Mouse (Mus musculus): ENCODE data around the gene Tmem63a.
"Not testable (repeated sequence)": the region's sequence is repeated elsewhere in the genome, so short reads cannot be mapped to it uniquely, and the experiment has no call there.

Tmem63a gene

DNA sequence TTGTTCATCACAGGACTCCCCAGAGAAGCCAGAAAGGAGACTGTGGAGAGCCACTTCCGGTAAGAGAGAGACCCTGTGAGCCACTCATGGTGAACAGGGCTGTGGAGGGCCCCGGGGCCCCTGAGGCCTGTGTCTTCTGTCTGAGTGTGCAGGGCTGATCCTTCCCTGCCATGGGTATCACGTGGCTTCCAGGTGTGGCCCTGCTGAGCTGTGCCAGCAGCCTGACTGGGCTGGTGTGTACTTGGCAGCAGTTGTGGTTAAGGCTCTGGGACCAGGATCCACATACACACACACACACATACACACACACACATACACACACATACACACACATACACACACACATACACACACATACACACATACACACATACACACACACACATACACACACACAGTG is 15.8 kb downstream of the Tmem63a start:
- in situ Hi-C loops (cut with MseI, MboI) = no loop called here

DNA sequence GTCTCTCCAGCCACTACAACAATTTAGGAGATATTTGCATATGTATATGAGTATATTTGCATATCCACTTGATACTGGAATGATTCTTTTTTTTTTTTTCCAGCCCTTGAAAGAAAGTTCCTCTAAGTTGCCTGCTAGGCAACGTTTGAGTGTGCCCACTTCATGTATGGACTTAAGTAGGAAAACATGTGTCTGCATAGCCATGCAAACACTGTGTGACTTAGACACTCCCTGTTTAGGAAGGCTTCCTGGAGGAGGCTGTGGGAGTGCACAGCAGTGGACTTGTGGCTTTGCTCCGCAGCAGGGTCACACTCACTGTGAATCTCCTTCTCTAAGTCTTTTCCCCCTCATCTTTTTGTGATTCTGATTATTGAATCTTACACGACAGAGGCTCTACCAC is 16.7 kb downstream of the Tmem63a start:
- in situ Hi-C loops (cut with MseI, MboI) = no loop called here

DNA sequence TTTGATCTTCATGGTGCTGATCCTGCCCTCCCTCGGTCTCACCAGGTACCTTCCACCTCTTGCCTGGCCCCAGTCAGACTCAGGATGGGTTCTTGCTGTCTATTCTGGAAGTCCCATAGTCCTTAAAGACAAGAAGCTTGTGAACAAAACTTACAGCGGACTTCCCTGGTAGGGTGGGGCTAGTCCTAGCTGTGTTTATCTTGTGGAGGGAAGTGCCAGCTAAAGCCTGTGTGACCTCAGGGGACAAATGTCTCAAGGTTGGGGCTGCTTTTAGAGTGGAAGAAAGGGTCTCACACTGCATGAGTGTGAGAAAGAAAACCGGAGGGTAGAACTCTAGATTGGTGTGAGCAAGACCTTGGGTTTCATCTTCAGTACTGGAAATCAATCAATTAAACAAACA is 23.6 kb downstream of the Tmem63a start:
- in situ Hi-C loops (cut with MseI, MboI) = no loop called here

DNA sequence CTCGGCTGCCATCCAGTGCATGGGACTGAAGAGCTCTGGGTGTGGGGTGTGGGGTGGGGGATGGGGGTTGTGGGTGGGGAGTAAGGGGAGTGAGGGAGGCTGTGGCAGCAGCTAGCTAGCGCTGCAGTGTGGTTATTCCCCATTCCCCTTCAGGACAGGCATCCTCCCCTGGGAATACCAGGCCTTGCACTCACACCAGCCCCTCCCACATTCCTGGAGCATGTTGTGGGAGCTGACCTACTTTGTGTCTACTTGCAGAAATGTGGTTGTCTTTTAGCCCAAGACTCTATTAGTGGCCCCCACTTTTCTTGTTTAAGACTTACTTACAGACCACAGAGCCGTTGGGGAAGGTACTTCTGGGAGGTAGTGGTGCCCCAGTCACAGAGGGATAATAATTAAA is 24.4 kb downstream of the Tmem63a start:
- in situ Hi-C loops (cut with MseI, MboI) = no loop called here

DNA sequence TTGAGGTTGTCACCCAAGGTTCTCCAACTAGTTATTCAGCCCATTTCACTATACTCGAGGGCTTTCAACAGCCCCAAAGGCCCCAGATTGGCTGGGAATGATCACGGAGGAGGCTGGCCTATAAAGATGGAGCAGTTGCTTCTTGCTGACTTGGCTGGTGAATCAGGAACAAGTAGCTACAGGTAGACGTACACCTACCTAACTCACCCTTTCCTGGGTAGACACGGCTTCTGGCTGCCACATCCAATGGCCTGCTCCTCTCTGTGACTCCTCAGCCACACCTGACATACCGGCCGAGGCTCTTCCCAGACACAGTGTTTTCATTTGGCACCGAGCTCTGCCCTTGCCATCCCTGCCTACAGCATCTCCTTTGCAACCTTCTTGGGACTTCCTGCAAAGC is 25.1 kb downstream of the Tmem63a start:
- in situ Hi-C loops (cut with MseI, MboI) = no loop called here

DNA sequence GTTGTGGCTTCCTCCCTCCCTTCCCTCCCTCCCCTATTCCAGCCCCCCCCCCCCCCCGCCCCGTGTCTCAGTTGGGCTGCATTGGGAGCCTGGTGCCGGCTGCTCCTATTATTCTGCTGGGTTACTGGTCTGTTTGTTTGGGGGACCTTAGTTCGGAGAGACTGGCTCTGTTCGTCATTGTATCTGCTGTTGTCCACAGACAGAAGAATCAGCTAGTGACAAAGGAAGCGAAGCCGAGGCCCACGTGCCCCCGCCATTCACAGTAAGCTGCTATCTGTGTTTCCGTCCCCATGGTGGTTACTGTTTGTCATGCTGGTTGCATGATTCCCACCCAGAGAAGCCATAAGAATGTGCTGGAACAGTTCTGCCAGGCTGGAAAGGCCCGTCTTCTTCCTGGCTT is 30.8 kb downstream of the Tmem63a start:
- in situ Hi-C loops (cut with MseI, MboI) = loop anchor here (10.0 kb wide), 2 partner anchors 68 to 98 kb away; partner anchors contain the start of gene Pycr2 (in 1 of the 2)

DNA sequence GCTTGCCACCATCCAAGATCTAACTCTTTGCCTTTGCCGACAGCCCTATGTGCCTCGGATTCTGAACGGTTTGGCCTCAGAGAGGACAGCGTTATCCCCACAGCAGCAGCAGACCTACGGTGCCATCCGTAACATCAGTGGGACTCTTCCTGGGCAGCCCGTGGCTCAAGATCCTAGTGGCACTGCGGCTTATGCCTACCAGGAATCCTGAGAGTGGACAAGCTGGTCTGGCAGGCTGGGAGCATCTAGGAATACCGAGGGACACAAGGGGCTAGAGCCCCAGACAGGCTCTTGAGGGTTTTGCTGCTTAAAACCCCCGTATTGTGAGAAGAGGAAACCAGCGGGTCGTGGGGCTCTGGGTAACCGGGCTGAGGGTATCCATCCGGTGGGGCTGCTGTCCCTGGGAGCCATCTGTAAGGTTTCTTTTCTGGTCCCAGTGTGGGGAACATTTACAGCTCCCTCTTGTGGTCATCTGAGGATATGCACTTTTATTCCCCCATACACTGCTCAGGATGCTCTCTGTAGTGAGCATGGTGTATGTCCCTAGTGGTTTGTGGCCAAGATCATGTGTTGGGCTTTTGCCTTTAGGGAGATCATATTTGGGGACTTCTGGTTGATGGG is 32.1 kb downstream of the Tmem63a start:
- in situ Hi-C loops (cut with MseI, MboI) = loop anchor here (10.0 kb wide), 2 partner anchors 69 to 99 kb away; partner anchors contain the start of gene Pycr2 (in 1 of the 2)

DNA sequence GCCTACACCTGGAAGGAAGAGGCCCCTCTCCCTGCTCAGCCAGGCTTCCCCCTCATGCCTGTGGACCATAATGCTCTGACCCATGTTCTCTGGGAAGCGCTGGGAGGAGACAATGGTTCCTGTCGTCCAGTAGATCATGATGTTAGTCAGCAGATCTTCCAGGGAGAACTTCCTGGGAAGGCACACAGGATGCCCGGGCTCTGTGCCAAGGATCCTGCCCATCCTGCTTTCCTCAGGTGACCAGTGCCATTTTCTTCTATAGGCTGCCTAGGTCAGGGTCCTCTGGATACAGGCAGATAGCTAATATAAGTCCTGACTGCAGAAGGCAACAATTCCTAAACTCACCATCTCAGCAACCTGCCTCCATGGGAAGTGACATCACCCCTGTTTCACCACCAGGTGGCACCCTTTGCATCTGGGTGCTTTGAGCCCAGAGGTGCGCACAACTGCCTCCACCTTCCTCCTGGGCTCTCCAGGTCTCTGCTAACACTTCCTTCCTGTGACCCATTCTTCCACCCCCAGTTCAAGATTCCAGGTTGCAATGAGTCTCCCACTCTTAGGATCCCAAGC is 34.1 kb downstream of the Tmem63a start:
- in situ Hi-C loops (cut with MseI, MboI) = loop anchor here (10.0 kb wide), 2 partner anchors 71 to 101 kb away; partner anchors contain the start of gene Pycr2 (in 1 of the 2)

DNA sequence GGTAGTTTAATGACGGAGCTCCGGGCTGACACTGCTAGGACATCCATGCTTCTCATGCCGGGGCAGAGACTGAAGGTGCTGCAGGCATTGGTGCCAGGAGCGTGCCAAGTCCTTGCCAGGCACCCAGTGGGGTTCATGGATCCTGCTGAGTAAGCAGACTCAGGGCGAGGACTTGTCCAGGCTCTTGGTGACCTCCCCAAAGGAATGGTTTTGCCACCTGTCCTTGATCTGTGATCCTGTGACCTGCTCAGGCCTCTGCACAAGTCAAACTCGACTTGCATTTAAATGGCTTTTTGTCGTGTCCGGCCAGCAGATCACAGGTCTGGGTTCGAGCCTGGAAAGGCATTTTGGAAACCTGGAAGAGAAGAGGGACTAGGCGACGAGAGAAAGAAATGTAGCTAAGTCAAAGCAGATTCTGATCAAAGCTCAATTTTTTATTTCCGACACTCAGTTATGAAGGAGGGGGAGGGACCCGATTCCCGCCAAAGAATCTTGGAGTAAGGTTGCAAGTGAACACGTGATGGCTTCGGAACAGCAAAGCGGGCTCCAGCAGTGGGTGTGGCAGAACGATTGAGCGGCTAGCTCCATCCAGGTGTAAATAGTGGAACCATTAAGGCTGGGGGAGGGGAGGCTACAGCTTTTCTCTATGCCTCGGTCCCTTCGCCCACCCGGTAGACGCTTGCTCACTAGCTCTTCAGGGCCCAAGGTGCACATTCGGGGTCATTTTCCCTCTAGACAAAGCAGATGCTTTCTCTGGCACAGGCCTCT is 37.5 kb downstream of the Tmem63a start:
- in situ Hi-C loops (cut with MseI, MboI) = loop anchor here (10.0 kb wide), 2 partner anchors 75 to 105 kb away; partner anchors contain the start of gene Pycr2 (in 1 of the 2)

DNA sequence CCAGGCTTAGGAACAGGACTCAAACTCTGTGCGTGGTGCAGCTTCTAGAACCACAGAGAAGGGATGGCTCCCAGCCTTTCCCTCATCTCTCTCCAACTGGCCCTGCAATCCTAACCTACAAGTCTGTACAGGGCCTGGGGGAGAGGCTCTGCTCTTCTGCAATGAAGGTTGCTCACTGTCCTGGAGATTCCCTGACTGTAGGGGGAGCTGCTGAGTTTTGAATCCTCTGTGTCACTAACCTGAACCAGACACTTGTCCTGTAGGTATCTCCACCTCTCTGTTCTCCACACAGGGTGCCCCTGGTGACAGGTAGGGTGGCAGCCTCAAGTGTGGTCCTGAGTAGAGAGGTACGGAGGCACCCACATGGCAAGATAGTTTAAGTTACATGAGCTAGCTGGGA is 38.3 kb downstream of the Tmem63a start:
- in situ Hi-C loops (cut with MseI, MboI) = no loop called here

DNA sequence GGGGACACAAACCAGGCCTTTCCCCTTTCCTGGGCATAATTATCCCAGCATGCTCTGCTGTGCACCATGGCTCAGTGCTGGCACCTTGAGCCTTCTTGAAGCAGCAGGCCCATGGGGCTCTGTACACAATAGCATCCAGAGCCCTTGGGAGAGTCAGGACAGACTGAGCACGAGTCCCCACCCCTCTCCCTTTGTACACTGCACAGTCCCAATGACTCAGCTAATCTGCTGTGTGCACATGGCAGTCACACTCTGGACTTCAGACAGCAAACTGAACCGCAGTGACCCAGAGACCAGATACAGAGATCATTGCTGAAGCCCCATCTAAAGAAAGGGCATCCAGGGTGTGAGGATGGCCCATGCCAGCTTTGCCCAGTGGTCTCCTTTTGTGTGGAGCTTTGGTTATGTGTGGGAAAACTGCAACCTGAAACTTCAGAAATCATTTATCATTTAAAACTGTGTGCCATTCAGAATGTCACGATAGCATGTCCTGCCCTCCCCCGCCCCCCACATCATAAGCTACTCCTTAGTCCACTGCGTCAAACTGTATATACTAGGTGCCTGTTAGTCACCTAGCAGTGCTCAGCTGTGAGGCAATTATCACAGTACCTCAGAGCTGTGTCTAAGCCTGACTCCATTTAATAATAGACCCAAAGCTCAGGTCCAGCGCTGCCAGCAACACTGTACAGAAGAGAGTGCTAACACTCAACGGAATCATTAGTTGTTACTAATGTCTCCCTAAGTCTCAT is 39.3 kb downstream of the Tmem63a start:
- in situ Hi-C loops (cut with MseI, MboI) = not testable (repeated sequence)

DNA sequence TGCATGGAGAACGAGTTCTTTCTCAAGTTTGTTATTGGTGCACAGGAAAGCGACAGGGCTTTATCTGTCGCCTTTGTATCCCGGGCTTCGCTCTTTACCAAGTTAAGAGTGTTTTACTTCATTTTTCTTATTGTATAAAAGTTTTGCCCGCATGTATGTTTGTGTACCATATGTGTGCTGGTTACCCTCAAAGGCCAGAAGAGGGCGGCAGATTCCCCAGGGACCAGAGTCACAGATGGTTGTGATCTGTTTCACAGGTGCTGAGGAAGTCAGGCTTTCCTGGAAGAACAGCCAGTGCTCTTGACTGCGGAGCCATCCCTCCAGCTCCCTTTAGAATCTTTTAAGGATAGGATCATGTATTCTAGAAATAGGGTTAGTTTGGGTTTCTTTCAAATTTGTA is 44.6 kb downstream of the Tmem63a start:
- in situ Hi-C loops (cut with MseI, MboI) = no loop called here

DNA sequence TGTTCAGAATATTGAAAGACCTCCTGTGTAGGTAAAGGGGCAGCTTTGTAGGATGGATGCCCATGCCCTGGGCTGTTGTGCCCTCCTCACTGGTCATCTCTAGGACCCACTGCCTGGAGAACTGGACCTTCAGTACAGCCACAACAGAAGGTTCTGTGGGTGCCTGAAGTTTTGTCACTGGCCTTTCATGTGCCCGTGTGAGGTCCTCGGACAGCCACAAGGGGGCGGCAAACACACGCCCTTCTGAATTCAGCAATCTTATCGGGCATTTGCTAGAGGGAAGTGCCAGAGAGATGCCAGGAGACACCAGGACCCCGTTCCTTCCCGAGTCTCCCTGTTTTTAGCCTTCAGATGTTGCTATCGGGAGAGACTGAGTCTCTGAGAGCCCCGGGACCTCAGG is 45.6 kb downstream of the Tmem63a start:
- in situ Hi-C loops (cut with MseI, MboI) = no loop called here

DNA sequence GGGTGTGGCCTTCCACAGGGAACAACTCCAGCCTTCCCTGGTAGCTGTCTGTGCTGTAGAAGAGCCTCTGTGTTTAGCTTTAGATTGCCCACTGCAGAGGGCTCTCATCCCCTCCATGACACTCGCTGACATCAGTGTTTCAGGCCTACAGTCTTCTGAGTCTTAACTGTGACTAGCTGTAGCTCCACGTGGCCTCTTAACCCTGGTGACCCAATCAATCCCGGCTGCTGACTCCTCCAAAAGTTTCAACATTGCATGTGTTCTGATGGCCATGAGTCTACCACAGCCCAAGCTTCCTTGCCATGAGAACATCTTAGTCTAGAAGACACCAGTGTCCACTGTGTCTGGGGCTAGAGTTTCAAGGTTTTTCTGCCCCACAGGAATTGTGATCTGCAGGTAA is 48.5 kb downstream of the Tmem63a start:
- in situ Hi-C loops (cut with MseI, MboI) = loop anchor here in 1 of 2 experiments (10.0 kb wide), 1 partner anchor 54 kb away; no protein-coding TSS in a partner anchor

DNA sequence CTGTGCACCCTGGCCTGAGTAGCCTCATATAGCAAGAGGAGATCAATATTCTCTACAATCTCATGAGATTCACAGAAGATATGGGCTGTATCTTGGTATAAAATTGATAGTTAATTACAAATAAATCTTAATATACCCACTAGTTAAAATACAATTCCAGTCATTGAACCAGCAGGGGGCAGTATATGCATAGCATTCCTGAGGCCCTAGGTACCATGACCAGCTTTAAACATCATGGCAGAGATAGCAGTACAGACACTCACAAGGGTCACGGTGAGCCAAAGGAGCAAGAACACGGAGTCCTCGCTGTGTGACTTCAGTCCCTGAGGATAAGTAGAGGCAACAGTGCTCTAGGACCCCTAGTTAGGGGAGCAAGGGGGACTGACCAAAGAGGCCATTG is 50.0 kb downstream of the Tmem63a start:
- in situ Hi-C loops (cut with MseI, MboI) = loop anchor here in 1 of 2 experiments (10.0 kb wide), 1 partner anchor 53 kb away; no protein-coding TSS in a partner anchor

DNA sequence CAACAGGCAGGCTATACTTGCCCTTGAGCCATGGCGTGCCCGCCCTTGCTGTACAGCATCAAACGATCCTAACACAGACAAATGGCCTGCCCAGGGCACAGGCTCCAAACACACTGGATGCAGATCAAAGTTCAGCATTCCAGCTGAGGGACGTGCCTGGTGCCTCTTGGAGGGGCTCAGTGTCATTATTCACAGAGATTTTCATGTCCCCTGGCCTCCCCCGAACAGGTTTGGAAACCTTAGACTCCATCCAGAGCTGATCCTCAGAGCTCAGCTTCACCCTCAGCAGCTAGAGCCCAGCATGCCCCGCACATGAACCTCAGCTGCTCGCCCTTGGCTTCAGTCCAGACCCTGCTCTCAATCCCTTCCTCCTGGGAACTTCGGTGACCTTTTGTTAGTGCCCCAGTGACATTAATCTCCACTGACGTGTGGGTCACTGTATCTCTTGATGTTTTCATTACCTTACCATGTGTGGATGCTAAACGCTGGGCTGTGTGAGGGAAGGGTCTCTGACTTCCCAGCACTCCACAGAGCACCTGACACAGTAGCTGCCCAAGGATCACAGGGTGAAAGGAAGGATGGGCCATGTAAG is 58.5 kb downstream of the Tmem63a start:
- in situ Hi-C loops (cut with MseI, MboI) = no loop called here

DNA sequence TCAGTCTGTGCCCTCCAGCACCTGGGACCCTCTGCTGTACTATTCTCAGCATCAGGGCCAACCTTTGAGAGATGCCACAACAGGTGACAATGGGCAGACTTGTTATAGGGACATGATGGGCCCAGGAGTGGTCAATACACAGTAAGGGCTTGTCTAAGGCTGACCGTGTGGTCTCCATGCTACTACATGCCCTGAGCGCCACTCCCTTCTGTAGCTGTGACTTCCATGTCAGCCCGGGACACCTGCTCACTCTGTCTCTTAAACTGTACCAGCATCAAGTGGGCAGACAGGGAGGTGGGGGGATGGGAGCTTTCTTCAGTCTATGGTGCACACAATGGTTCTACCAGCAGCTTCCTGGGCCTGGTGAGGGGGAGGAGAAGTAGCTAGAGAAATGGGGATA is 59.1 kb downstream of the Tmem63a start:
- in situ Hi-C loops (cut with MseI, MboI) = no loop called here

DNA sequence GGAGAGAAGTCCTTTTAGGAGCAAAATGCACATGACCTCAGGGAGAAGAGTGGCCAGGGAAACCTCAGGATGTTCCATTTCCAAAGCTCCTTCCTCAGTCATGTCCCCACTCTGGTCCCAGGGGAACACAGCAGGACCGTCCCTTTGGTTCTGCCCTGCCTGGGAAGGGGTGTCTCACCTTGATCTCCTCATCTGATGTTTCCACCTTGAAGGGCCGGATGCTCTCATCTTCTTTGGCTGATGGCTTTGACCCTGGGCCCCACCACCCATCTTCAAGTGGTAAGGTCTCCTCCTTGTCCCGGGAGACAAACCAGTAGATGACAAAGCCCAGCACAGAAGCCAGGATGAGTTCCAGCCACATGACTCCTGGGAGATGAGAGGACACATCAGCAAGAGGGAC is 59.5 kb downstream of the Tmem63a start:
- in situ Hi-C loops (cut with MseI, MboI) = no loop called here

DNA sequence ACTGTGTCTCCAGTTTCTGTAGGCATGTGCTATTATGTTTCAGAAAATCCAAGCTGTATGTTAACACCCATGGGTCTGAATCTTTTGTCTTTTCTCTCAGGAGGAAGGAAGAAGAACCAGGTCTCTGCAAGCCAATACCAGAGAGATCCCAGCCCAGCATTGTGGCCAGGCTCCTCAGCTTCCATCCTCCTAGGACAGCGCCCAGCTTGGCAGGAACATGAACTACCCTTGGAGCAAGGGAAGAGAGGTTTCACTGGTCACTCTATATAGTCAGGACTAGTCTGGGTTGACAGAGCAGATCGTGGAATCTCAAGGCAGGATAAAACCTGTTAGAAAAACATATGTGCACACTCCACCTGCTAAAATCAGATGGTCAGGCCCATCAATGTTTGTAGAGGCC is 61.6 kb downstream of the Tmem63a start:
- in situ Hi-C loops (cut with MseI, MboI) = no loop called here

DNA sequence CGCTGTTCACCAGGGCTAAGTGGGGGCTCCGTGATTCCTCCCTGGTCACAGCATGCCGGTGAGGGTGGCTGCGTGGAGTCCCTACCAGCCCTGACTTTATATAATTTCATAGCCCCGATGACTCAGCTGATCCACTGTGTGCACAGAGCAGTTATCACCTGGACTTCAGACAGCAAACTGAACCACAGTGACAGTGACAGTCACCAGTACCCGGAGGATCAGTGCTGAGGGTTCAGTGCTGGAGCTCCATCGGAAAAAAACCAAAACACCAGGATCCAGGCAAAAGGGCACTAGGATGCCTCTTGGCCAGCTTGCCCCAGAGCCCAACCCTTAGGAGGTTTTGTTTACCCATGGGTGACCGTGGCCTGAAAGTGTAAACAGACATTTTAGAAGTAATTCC is 63.2 kb downstream of the Tmem63a start:
- in situ Hi-C loops (cut with MseI, MboI) = no loop called here

DNA sequence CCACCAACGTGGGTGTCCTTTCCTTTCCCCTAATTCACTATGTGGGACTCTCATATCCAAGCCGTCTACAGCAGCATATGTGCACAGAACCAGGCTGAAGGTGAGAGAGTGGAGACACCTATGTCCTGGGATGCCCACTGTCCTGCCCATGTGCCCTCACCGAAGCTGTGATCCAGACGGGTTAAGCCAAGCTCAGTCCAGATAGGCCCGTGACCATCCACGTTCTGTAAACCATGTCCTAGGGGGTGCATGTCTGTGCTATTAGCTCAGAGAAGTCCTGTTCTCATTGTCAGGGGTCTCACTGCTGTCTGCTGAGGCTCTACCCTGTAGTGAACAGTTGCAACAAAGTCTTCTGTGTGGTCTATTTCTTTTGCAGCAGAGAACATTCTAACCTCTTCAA is 65.7 kb downstream of the Tmem63a start:
- in situ Hi-C loops (cut with MseI, MboI) = no loop called here

DNA sequence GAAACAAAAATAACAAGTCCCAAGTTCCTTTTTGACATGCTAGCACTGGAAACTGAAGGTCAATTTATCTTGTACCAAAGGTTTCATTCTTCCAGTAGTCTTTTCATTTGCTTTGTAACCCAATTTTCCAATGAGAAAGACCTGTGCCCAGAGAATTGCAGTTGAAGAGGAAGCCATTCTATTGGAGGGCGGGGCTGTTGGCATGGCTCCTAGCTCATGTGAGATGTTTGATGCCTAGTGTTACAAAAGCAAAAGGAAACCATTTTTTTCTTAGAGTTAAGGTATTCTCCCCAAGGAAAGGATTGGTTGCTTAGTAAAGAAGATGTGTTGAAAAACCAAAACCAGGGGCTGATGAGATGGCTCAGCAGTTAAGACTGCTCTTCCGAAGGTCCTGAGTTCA is 66.1 kb downstream of the Tmem63a start:
- in situ Hi-C loops (cut with MseI, MboI) = no loop called here
